Comparison of ENCODE assay signal across 21 mouse cellular contexts in the genomic region with DNA sequence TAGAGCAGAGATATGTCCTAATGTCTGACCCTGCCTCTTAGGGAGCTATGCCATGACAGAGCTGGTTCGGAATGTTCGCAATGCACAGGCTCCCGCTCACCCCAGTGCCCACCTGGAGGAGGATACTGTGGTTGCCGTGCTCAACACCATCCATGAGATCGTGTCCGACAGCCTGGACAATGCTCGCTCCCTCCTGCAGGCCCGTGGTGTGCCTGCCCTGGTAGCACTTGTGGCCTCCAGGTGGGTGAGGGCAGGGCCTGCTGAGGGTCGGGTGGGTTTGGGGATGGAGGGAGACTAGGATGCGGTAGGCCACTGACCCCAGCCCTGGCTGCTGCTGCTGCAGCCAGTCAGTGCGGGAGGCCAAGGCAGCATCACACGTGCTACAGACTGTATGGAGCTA.
"Had no signal": no experiment of that assay in that cellular context is flagged by ENCODE, and none has a peak within 500 bp of the region (broad histone marks: within the 10 kb centered on the region; RNA-seq: fewer than 3 reads in every experiment).

No protein-coding gene starts in this region.

- H3K27ac ChIP-seq: lung, embryonic 15.5 days; macrophage; midbrain, embryonic 12.5 days; neural tube, embryonic 13.5 days; neural tube, embryonic 15.5 days had no signal

- H3K4me3 ChIP-seq: lung, embryonic 15.5 days; midbrain, embryonic 12.5 days; neural tube, embryonic 13.5 days; neural tube, embryonic 15.5 days had no signal

- H3K9ac ChIP-seq: liver, postnatal 0 days; lung, embryonic 15.5 days; midbrain, embryonic 12.5 days; neural tube, embryonic 13.5 days; neural tube, embryonic 15.5 days had no signal

- H3K4me2 ChIP-seq: lung, embryonic 15.5 days; midbrain, embryonic 12.5 days; neural tube, embryonic 13.5 days; neural tube, embryonic 15.5 days had no signal

- H3K9me3 ChIP-seq: lung, embryonic 15.5 days; megakaryocyte, embryonic 14.5 days; midbrain, embryonic 12.5 days; neural tube, embryonic 13.5 days; neural tube, embryonic 15.5 days had no signal

- H3K27me3 ChIP-seq: lung, embryonic 15.5 days; midbrain, embryonic 12.5 days; neural tube, embryonic 13.5 days; neural tube, embryonic 15.5 days had no signal

- ATAC-seq: liver, postnatal 0 days; lung, postnatal 0 days; midbrain, embryonic 16.5 days had no signal

- DNase-seq: liver, postnatal 0 days; lung, adult 2 months; lung, postnatal 14 days; lung, postnatal 36 days; midbrain, embryonic 14.5 days; retina, postnatal 1 day; right cerebral cortex, adult 18-20 months; right cerebral cortex, postnatal 25 days; right cerebral cortex, postnatal 4 days; spleen, adult 18-20 months; thymus, adult 18-20 months; thymus, postnatal 14 days; thymus, postnatal 36 days had no signal
